Comparison of ENCODE assay signal across 8 mouse cellular contexts in genomic region chr19:21781066-21781786, GRCm38 (mm10). TPM values are rescaled to one million over a fixed set of nuclear protein-coding genes. Genes with fewer than 3 reads are reported as not detected.
DNase-seq lines count a peak whose midpoint lies in the region; ATAC-seq and TF ChIP-seq lines count a peak whose summit lies in the region.

No protein-coding gene starts in this region.

- H3K27ac ChIP-seq in cerebellum, adult 2 months (ENCODE audit: insufficient read depth, low read length) = no peak overlapping the region
- no peak overlapping the region for H3K27ac ChIP-seq in lung, embryonic 16.5 days (ENCODE audit: low read length)
- H3K27ac ChIP-seq in limb, embryonic 10.5 days = peak overlapping the region; percentile 81; the same call in 1 of the 2 replicates
- no peak overlapping the region for H3K27ac ChIP-seq in olfactory bulb, adult 2 months (ENCODE audit: insufficient read depth, low read depth, low read length)

- ATAC-seq in lung, embryonic 16.5 days (ENCODE audit: low read depth) = no peak

- peak overlapping the region; percentile 28 for H3K4me3 ChIP-seq in cerebellum, adult 2 months (replicated peaks; ENCODE audit: insufficient read depth, low read depth, low read length)
- H3K4me3 ChIP-seq in lung, embryonic 16.5 days (ENCODE audit: low read length) = no peak overlapping the region; the same call in 1 of the 2 replicates
- peak overlapping the region; percentile 81; the same call in 1 of the 2 replicates for H3K4me3 ChIP-seq in limb, embryonic 10.5 days
- H3K4me3 ChIP-seq in olfactory bulb, adult 2 months (ENCODE audit: insufficient read depth, low read depth, low read length) = peak overlapping the region; percentile 17

- DNase-seq in cerebellum, adult 2 months = peak in 1 of 2 experiments; percentile 37
- no peak for DNase-seq in cerebellum, adult 11-12 months
- no peak for DNase-seq in lung, postnatal 25 days (ENCODE audit: low spot score)
- DNase-seq in limb, embryonic 10.5 days (ENCODE audit: low spot score) = no peak
- no peak for DNase-seq in urinary bladder, postnatal 14 days (ENCODE audit: low spot score)
- DNase-seq in thymus, postnatal 36 days = no peak

- WGBS in cerebellum, adult 2 months = 31% methylated on average over 7 of the region's 7 CpGs
- WGBS in lung, embryonic 16.5 days = 67% methylated on average over 7 of the region's 7 CpGs
- WGBS in limb, embryonic 10.5 days = 62% methylated on average over 7 of the region's 7 CpGs
- 27% methylated on average over 7 of the region's 7 CpGs for WGBS in olfactory bulb, adult 2 months

- no peaks in the 10 kb centered on the region for H3K9me3 ChIP-seq in lung, embryonic 16.5 days (ENCODE audit: control insufficient read depth, low read length)
- H3K9me3 ChIP-seq in limb, embryonic 10.5 days (replicated peaks) = no peaks in the 10 kb centered on the region

- H3K27me3 ChIP-seq in cerebellum, adult 2 months (ENCODE audit: control insufficient read depth, insufficient read depth, low read length) = no peaks in the 10 kb centered on the region
- H3K27me3 ChIP-seq in lung, embryonic 16.5 days (ENCODE audit: control insufficient read depth, insufficient read depth, low read depth, low read length) = no peaks in the 10 kb centered on the region
- H3K27me3 ChIP-seq in limb, embryonic 10.5 days (ENCODE audit: low read depth, poor library complexity, severe bottlenecking) = no peaks in the 10 kb centered on the region

- H3K36me3 ChIP-seq in lung, embryonic 16.5 days (ENCODE audit: control insufficient read depth, insufficient read depth, low read length) = no peaks in the 10 kb centered on the region
- H3K36me3 ChIP-seq in limb, embryonic 10.5 days = no peaks in the 10 kb centered on the region

- peaks cover 13% of the 10 kb centered on the region for H3K4me1 ChIP-seq in cerebellum, adult 2 months (ENCODE audit: control insufficient read depth, insufficient read depth, low read length)
- H3K4me1 ChIP-seq in lung, embryonic 16.5 days (replicated peaks; ENCODE audit: control insufficient read depth, insufficient read depth, low read length) = peaks cover 34% of the 10 kb centered on the region
- peaks cover 75% of the 10 kb centered on the region for H3K4me1 ChIP-seq in limb, embryonic 10.5 days
- peaks cover 24% of the 10 kb centered on the region for H3K4me1 ChIP-seq in olfactory bulb, adult 2 months (ENCODE audit: control insufficient read depth, insufficient read depth, low read length)

- no peak for TF ChIP-seq POLR2A in cerebellum, adult 2 months (IDR thresholded peaks at IDR 0.05; ENCODE audit: borderline replicate concordance, insufficient read depth, low read length)
- no peak for TF ChIP-seq POLR2A in olfactory bulb, adult 2 months (IDR thresholded peaks at IDR 0.05; ENCODE audit: insufficient read depth, low read depth, low read length)

- peak overlapping the region; percentile 78 for H3K4me2 ChIP-seq in lung, embryonic 16.5 days (ENCODE audit: low read depth, low read length)

- TF ChIP-seq CTCF in cerebellum, adult 2 months (IDR thresholded peaks at IDR 0.05; ENCODE audit: borderline replicate concordance, insufficient read depth, low read depth, low read length) = no peak
- TF ChIP-seq CTCF in olfactory bulb, adult 2 months (IDR thresholded peaks at IDR 0.05; ENCODE audit: insufficient read depth, low read depth, low read length) = no peak

- no peak overlapping the region for H3K9ac ChIP-seq in lung, embryonic 16.5 days (ENCODE audit: low read length)

RNA-seq across cellular contexts. Expression of gene Cemip2, which starts 3.1 kb away (rescaled TPM):
- polyA plus RNA-seq in cerebellum, adult 2 months (2012; rRNA removed) = 9.9 and 11.0 TPM in 2 replicates
- polyA plus RNA-seq in lung, embryonic 16.5 days (2015; fragmentation: Nextera tagmentation; extraction: Ambion mirVana) = 29.7 and 31.8 TPM in 2 replicates
- polyA plus RNA-seq in limb, embryonic 10.5 days (2016; fragmentation: Nextera tagmentation; extraction: Ambion mirVana) = 39.3 and 51.7 TPM in 2 replicates
- polyA plus RNA-seq in olfactory bulb, adult 2 months (2012; ENCODE audit: insufficient read depth, insufficient read length, low replicate concordance, missing spikeins) = not detected in 2 replicates

Comparison
In these comparisons a context has a peak if more than half of its experiments do, and no peak if none do; other contexts are left out.
1. RNA of gene Cemip2, which starts 3.1 kb away (polyA plus RNA-seq): 39.3 to 51.7 TPM in limb, embryonic 10.5 days, 29.7 to 31.8 TPM in lung, embryonic 16.5 days and 9.9 to 11.0 TPM in cerebellum, adult 2 months; not detected in olfactory bulb, adult 2 months; every median in the first group is over 10 times any median in the second.